Mouse (Mus musculus): ENCODE results near the gene Nbas.

- TF ChIP-seq CTCF (IDR thresholded peaks at IDR 0.05; ENCODE audit: low read depth) (no peak), EP300 (IDR thresholded peaks at IDR 0.05; ENCODE audit: low read depth) (no peak)
Observed at GRCm38 (mm10) chr12:13360183-13360811, 91.4 kb downstream of the Nbas start.
